Mouse (Mus musculus): Measurements from ENCODE around the gene Gjb3.

Gene Gjb3

GRCm38 (mm10) chr4:127330181-127331100 is at the start of gene Gjb3:
Gene Gjb3 (minus strand): TSS chr4:127330844.
- DNase-seq (ENCODE audit: low read depth, low spot score) = no peak

DNA sequence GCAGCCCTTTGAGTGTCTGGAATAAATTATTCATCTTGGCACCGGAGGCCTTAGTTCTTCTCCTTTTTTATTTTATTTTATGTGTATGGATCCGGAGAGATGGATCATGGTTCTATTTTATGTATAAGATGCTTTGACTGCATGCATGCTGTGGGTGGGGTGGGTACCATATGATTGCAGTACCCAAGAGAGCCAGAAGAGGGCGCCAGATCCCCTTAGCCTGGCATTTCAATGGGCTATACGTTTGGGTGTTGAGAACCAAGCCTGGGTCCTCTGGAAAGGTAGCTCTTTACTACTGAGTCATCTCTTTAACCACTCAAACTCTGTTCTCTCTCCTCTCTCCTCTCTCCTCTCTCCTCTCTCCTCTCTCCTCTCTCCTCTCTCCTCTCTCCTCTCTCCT is 46.7 kb upstream of the Gjb3 start:
- DNase-seq (ENCODE audit: low read depth, low spot score) = no peak

DNA sequence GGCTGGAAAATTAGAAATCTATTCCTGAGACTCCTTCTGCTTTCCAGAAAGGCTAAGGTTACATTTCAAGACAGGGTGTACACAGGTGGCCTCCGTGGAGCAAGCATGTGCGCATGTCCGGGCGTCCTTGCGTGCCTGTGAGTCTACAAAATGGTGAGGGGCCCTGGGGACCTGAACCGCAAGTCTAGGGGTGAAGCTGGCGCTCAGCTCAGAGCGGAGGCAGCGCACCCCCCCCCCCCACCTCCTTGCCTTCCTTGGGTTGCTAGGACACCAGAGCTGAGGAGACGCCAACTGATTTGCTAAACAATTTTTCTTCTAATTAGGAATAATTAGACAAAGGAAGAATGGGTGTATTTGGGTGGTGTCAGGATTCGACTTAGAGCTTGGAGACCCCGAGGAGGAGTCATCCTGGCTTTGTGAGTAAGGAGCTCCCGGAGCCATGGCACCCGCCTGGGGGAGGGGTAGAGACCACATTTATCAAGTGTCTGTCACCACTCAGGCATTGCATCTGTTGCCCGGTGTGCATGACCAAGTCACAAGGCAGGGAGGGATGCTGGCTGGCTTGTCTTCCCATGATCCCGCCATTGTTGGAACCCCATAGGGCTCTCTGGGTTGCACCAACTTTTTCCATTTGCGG is 45.0 kb upstream of the Gjb3 start:
- no peak for DNase-seq (ENCODE audit: low read depth, low spot score)

DNA sequence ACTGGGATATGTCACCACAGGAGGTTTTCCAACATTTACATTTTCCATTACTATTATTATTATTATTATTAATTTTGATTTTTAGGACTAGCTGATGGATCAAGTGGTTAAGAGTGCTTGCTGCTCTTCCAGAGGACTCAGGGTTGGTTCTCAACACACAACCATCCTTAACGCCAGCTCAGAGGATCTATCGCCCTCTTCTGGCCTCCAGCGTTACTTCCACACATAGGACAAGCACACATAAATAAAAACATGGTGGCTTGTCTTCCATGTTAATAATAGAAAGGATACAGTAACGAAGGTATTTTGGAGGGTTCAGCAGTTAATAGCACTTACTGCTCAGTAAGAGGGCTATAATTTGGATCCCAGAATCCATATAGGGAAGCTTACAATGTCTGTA is 44.0 kb upstream of the Gjb3 start:
- no peak for DNase-seq (ENCODE audit: low read depth, low spot score)

- DNase-seq (ENCODE audit: low read depth, low spot score) = no peak
Observed at GRCm38 (mm10) chr4:127373491-127373890, 42.8 kb upstream of the Gjb3 start.

- no peak for DNase-seq (ENCODE audit: low read depth, low spot score)
Observed at GRCm38 (mm10) chr4:127371546-127371945, 40.9 kb upstream of the Gjb3 start.

GRCm38 (mm10) chr4:127370447-127370846 is 39.8 kb upstream of the Gjb3 start:
- DNase-seq (ENCODE audit: low read depth, low spot score) = no peak

GRCm38 (mm10) chr4:127368379-127368973 is 37.8 kb upstream of the Gjb3 start:
- peak; percentile 62 for DNase-seq (ENCODE audit: low read depth, low spot score)

GRCm38 (mm10) chr4:127365834-127366233 is 35.2 kb upstream of the Gjb3 start:
- DNase-seq (ENCODE audit: low read depth, low spot score) = no peak

- peak; percentile 39 for DNase-seq (ENCODE audit: low read depth, low spot score)
Observed at GRCm38 (mm10) chr4:127365433-127365832, 34.8 kb upstream of the Gjb3 start.

DNA sequence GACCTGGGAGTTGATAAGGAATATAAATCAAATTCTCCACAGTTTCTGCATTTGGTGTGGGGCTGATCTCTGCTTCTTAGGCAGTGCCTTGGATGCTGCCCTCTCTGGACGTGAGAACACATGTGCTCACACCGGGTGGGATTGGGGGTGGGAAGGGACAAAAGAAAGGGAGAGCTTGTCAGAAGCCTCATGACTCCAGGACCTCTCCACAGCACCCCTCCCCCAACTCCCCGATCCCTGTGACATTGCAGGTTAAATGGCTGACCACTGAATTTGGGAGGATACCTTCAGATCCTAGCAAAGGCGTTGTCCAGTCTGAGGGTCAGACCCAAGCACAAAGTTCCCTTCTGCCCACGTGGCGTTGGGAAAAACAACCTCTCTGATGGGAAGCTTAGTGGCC is 33.8 kb upstream of the Gjb3 start:
- DNase-seq (ENCODE audit: low read depth, low spot score) = no peak

DNA sequence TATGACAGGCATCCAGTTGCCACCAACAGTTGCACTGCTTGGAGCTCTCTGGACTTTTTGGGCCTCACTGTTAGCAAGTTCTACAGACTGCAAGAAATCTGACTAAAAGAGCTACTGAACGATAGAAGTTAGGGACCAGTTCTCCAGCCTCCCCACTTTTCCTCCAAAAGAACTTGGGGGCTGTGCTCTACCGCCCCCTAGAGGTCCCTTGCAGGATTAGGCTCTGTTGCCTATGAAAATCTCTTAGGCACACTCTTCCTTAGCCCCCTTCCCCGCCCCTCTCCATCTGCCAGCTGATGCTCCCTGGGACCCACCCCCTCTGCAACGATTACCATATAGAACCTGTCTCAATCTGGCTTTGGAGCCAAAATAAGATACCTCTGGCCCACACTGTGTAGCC is 32.7 kb upstream of the Gjb3 start:
- no peak for DNase-seq (ENCODE audit: low read depth, low spot score)

DNA sequence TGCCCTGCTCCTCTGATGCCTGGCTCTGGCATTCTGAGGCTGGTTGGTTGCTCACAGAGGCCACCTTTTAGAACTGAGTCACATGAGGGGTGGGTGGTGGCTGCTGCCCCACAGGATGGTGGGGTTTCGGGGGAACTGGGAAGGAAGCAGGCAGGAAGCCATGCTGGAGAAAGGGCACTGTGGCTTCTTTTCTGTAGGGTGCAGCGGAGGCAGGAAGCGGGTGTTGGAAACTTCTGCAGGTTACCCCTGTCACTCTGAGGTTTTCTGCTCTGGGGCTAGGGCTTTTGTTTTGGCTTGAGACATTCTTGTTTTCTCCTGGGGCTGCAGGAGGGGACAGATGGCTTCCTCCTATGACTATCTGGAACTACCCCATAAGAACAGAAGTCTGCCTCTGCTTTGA is 31.9 kb upstream of the Gjb3 start:
- DNase-seq (ENCODE audit: low read depth, low spot score) = no peak

- no peak for DNase-seq (ENCODE audit: low read depth, low spot score)
Observed at GRCm38 (mm10) chr4:127358018-127358417, 27.4 kb upstream of the Gjb3 start, which contains the start of gene Gjb5. Gene Gjb5 (minus strand): TSS chr4:127358181.

DNA sequence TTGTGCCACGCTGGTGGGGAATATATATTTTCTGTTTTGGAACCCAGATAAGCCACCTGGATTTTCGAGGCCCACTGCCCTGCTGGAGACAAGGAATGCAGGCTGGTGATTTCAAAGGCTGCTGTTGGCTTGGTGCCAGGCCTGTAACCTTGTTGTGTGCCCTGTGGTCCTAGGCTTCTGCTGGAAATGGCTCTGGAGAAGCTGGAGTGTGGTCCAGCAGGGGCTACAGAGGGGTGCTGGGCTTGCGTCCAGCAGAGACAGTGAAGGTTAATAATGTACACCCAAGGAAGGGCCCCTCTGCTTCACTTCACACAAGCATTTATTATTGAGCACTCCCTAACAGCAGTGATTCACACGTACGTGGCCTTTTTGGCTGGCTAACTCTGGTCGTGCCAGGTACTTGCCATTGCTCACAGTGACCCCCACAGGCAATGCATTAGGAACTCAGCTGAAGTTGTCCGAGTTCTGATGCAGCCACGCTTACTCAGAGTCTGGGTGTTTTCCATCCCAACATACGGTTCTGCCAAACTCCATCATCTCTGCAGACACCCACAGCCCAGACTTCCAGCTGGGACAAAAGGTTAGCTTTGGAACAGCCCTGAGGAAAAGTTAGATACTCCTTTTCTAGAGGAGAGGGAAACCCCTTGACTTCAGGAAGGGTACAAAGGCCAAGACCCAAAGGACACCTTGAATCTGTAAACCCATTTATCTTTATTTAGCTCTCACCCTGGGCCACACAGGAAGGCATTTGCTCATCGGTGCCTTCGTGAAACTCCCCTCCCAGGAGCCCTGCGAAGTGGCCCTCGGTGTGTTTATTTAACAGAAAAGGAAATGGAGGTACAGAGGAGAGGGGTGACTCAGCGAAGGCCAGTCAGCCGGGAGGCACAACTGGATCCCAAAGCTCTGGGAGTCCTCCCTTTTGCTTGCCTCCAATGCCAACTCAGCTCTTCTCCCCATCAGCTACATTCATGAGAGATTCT is 24.2 kb upstream of the Gjb3 start:
- DNase-seq (ENCODE audit: low read depth, low spot score) = no peak

GRCm38 (mm10) chr4:127353951-127354438 is 23.4 kb upstream of the Gjb3 start, which contains the start of gene Gjb4:
Gene Gjb4 (minus strand): TSS chr4:127354081.
- DNase-seq (ENCODE audit: low read depth, low spot score) = no peak

GRCm38 (mm10) chr4:127352594-127352993 is 21.9 kb upstream of the Gjb3 start:
- no peak for DNase-seq (ENCODE audit: low read depth, low spot score)

DNA sequence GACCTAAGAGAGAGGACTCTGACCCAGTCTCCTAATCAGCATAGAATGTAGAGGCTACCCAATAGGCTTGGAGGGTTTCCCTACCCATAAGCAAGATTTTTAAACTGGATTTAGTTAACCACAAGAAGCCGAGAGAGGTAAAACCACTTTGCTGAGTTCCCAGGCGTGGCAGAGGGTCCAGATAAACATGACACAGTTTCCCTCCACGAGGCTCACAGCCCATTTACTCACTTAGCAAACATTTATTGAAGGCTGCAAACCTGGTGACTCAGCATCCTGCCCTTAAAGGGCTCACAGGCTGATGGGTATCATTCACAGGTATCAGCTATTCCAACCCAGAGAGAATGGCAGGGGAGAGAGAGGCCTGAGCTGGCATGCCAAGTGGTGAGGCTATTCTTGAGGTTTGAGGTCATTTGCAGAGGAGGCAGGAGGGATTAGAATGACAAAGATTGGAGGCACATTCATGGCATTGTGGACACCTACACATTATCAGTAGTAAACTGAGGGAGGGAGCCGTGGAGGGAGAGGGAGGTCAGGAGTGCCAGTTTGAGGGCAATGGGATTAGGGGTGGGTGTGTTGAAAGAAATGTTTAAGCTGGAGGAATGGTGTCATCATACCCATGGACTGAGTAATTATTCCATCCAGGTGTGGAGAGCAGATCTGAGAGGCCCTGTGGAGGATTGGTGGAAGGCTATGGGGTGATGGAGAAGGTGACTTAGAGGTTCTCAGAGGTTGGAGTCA is 19.1 kb upstream of the Gjb3 start:
- DNase-seq (ENCODE audit: low read depth, low spot score) = no peak

GRCm38 (mm10) chr4:127345000-127345399 is 14.4 kb upstream of the Gjb3 start:
- no peak for DNase-seq (ENCODE audit: low read depth, low spot score)

DNA sequence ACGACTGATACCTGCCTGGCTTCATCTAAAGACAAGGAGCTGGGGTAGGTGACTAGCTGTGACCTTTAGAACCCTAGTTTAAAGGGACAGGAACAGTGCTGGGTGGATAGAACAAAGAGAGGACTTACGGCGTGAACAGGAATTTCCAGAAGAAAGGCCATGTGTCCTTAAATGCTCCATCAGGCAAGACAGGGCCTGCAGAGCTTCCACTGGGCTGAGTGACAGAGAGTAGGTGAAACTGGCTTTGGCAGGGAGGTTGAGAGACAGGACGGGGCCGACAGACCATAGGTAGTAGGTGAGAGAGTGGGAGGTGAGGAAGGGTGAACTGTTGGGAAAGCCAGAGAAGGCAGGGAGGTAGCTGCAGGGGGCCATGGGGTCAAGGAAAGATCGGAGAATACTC is 10.7 kb upstream of the Gjb3 start:
- no peak for DNase-seq (ENCODE audit: low read depth, low spot score)
